Mouse (Mus musculus): Measurements from ENCODE around the gene Fank1. TPM values are rescaled to one million over a fixed set of nuclear protein-coding genes. Genes with fewer than 3 reads are reported as not detected.

Gene Fank1
- polyA plus RNA-seq, 1 experiment from 2014 or later, result 1.1 TPM

GRCm38 (mm10) chr7:133775796-133776625, 650 bp upstream of the Fank1 start:
- ATAC-seq (ENCODE audit: low FRiP score, low read depth), result peak; percentile 38
- Histone ChIP-seq H3K9ac (peak overlapping the region; percentile 75), H3K27ac (no peak overlapping the region), H3K4me1 (peaks cover 7% of the 10 kb centered on the region), H3K4me2 (replicated peaks) (peak overlapping the region; percentile 84), H3K27me3 (replicated peaks) (no peaks in the 10 kb centered on the region), H3K9me3 (no peaks in the 10 kb centered on the region), H3K4me3 (peak overlapping the region; percentile 81), H3K36me3 (no peaks in the 10 kb centered on the region)
- WGBS, result 2% methylated on average over 38 of the region's 38 CpGs

DNA sequence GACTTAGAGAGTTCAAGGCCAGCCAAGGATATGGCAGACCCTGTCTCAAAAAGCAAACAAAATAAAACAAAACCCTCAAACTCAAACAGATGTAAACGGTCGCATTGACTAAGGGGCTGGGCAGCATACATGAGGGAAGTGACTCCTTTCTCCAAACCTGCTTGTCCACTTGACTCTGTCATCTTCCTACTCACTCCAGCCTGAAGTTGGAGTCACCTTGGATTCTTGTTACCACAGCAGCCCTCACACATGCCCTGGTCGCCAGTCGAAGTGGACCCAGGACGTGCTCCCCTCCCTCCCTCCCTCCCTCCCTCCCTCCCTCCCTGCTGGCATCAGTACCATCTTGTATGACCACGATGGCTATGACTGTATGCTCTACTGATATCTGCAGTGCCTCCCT, 4.9 kb downstream of the Fank1 start:
- no peaks in the 10 kb centered on the region for H3K27me3 ChIP-seq (replicated peaks)
- no peak overlapping the region for H3K9ac ChIP-seq
- H3K27ac ChIP-seq, result no peak overlapping the region
- no peaks in the 10 kb centered on the region for H3K9me3 ChIP-seq
- H3K4me3 ChIP-seq, result no peak overlapping the region
- no peak for ATAC-seq (ENCODE audit: low FRiP score, low read depth)
- H3K4me2 ChIP-seq (replicated peaks), result no peak overlapping the region
- 75% methylated on average over 6 of the region's 6 CpGs for WGBS
- no peaks in the 10 kb centered on the region for H3K4me1 ChIP-seq
- H3K36me3 ChIP-seq, result no peaks in the 10 kb centered on the region

DNA sequence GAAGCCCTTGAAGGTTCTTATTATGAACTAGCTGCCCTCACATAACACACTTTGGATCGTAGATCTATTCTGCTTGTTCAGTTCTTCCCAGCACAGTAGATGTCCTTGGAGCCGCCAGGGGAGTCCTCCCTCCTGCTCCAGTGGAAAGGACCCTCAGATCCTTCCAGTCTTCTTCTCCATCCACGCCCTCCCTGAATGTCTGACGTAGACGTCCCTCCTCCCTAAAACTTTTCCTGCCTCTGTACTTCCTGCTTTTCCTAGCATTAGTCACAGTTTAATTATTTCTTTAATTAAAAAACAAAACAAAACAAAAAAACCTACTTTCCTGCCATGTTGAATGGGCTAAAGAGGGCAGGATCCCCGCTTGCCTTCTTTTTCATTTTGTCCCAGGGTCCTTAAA, 5.3 kb downstream of the Fank1 start:
- no peaks in the 10 kb centered on the region for H3K9me3 ChIP-seq
- H3K36me3 ChIP-seq, result no peaks in the 10 kb centered on the region
- H3K9ac ChIP-seq, result no peak overlapping the region
- H3K4me3 ChIP-seq, result no peak overlapping the region
- no peak for ATAC-seq (ENCODE audit: low FRiP score, low read depth)
- no peaks in the 10 kb centered on the region for H3K4me1 ChIP-seq
- H3K27ac ChIP-seq, result no peak overlapping the region
- no peak overlapping the region for H3K4me2 ChIP-seq (replicated peaks)
- H3K27me3 ChIP-seq (replicated peaks), result no peaks in the 10 kb centered on the region
- 72% methylated on average over 6 of the region's 6 CpGs for WGBS

DNA sequence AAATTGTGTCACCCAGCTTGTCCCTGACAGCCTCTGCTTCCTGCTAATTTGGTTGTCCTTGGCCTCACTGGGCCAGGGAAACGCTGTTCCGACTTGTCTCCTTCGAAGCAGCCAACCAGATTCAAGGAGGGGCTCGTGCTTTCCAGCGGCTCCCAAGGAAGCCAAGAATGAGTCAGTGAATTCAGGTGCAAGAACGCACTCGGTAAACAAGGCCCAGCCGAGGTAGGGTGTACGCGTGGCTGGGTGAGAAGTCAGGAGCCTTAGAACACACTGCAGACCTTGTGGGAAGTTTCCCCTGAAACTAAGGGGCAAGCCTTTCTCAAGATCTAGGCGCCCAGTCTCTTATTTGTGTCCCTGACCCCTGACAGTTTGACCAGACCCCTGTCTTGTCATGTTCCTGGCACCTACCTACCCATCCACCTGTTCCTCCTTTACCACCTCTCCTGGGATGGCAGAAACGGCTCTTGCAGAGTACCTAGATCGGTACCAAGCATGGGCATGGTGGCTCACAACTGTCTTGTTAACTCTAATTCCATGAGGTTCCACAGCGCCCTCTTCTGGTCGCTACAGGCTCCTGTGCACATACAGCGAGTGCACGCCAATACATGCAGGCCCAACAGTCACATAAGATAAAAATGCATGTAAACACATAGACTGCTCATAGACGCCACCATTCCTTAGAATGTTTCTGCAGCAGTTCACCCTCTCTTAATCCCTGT, 6.2 kb downstream of the Fank1 start, which contains the start of gene Dhx32:
Gene Dhx32, minus strand, starts transcription at position 10 of the 719 bp plus-strand sequence.
- no peak for ATAC-seq (ENCODE audit: low FRiP score, low read depth)
- no peak within 1 kb of the TSS for H3K4me2 ChIP-seq (replicated peaks)
- whole genome bisulfite sequencing, result 19% methylated on average over 18 of the region's 18 CpGs
- no peak within 1 kb of the TSS for H3K9ac ChIP-seq
- no peaks in the 10 kb centered on the region for H3K9me3 ChIP-seq
- no peaks in the 10 kb centered on the region for H3K27me3 ChIP-seq (replicated peaks)
- no peak within 1 kb of the TSS for H3K27ac ChIP-seq
- H3K4me3 ChIP-seq, result no peak within 1 kb of the TSS
- no peaks in the 10 kb centered on the region for H3K36me3 ChIP-seq
- H3K4me1 ChIP-seq, result no peaks in the 10 kb centered on the region

- no peaks in the 10 kb centered on the region for H3K36me3 ChIP-seq
- H3K27me3 ChIP-seq (replicated peaks), result no peaks in the 10 kb centered on the region
- ATAC-seq (ENCODE audit: low FRiP score, low read depth), result no peak
- no peaks in the 10 kb centered on the region for H3K4me1 ChIP-seq
- H3K9me3 ChIP-seq, result no peaks in the 10 kb centered on the region
- H3K9ac ChIP-seq, result no peak overlapping the region
- no peak overlapping the region for H3K27ac ChIP-seq
- 87% methylated on average over 6 of the region's 6 CpGs for WGBS
- no peak overlapping the region for H3K4me2 ChIP-seq (replicated peaks)
- no peak overlapping the region for H3K4me3 ChIP-seq
Observed at GRCm38 (mm10) chr7:133787571-133787970, 10.9 kb downstream of the Fank1 start.

DNA sequence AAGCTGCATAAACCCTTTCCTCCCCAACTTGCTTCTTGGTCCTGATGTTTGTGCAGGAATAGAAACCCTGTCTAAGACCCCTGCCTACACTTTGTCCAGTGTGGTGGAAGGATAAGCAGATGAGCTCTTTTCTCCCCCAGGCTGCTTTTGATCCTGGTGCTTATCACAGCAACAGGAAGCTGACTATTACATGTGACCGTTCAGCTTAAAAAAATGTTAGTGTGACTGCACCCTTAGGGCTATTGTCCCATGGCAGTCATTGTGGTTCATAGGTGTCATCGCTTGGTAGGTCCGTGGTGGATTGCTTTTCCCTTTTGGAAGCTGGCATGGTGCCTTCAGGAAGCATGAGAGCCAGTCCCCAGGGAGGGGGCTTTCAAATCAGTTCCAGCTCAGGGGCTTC, 11.5 kb downstream of the Fank1 start:
- no peak for ATAC-seq (ENCODE audit: low FRiP score, low read depth)
- Histone ChIP-seq H3K36me3 (no peaks in the 10 kb centered on the region), H3K4me2 (replicated peaks) (no peak overlapping the region), H3K4me3 (no peak overlapping the region), H3K4me1 (no peaks in the 10 kb centered on the region), H3K9ac (no peak overlapping the region), H3K9me3 (no peaks in the 10 kb centered on the region), H3K27me3 (replicated peaks) (no peaks in the 10 kb centered on the region), H3K27ac (no peak overlapping the region)
- 87% methylated on average over 3 of the region's 3 CpGs for WGBS

- Histone ChIP-seq H3K36me3 (no peaks in the 10 kb centered on the region), H3K9me3 (no peaks in the 10 kb centered on the region), H3K9ac (no peak overlapping the region), H3K4me2 (replicated peaks) (no peak overlapping the region), H3K4me1 (no peaks in the 10 kb centered on the region), H3K4me3 (no peak overlapping the region), H3K27me3 (replicated peaks) (no peaks in the 10 kb centered on the region), H3K27ac (no peak overlapping the region)
- WGBS, result 91% methylated on average over 4 of the region's 4 CpGs
- ATAC-seq (ENCODE audit: low FRiP score, low read depth), result no peak
Observed at GRCm38 (mm10) chr7:133790171-133790570, 13.5 kb downstream of the Fank1 start.

DNA sequence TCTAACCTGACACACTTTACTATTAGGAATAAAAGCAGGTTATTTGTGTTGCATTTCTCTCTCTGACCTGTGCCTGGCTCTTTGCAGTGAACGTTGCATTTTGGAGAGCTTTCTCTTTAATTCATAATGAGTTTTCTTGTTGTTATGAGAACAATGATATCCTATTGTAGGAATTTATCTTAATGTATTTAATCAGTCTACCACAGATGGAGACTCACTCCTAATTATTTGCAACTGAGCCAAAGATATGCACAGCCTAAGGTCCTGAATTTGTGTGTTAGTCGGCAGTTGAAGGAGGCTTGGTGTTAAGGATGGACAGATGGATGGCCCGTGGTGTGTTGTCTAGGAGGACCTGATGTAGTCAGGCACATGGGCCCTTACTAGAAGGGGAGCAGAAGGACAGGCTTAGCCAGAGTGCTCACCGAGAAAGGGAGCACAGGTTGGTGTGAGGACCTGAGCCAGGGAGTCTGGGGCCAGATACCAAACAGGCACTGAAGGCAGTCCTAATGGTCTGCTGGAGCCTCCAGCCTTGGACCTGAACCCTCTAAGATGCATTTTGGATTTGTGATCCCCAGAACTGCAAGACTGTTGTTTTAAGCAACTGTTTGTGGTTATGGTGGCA, 14.1 kb downstream of the Fank1 start:
- H3K9me3 ChIP-seq, result no peaks in the 10 kb centered on the region
- 88% methylated on average over 4 of the region's 4 CpGs for WGBS
- no peaks in the 10 kb centered on the region for H3K36me3 ChIP-seq
- no peaks in the 10 kb centered on the region for H3K27me3 ChIP-seq (replicated peaks)
- no peak overlapping the region for H3K4me3 ChIP-seq
- no peak overlapping the region for H3K4me2 ChIP-seq (replicated peaks)
- no peaks in the 10 kb centered on the region for H3K4me1 ChIP-seq
- no peak overlapping the region for H3K9ac ChIP-seq
- ATAC-seq (ENCODE audit: low FRiP score, low read depth), result no peak
- H3K27ac ChIP-seq, result no peak overlapping the region

DNA sequence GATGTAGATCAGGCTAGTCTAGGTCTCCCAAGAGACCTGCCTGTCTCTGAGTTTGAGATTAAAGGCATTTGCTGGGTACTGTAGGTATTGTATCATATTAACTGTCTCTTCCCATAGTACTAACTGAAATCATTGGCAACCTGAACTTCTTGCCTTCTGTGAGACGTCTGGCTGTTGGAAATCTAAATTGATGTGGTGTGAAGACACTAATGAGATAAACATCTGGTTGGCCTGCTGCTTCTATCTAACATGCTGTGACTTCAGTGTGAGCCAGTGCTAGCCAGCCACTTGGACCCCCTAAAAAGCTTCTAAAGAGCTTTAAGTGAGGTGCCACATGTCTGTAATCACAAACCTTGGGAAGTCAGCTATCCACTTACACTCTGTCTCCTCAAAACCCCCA, 16.1 kb downstream of the Fank1 start:
- no peak overlapping the region for H3K4me2 ChIP-seq (replicated peaks)
- H3K36me3 ChIP-seq, result no peaks in the 10 kb centered on the region
- H3K4me1 ChIP-seq, result no peaks in the 10 kb centered on the region
- H3K9me3 ChIP-seq, result no peaks in the 10 kb centered on the region
- 38% methylated on average over 1 of the region's 1 CpGs for WGBS
- no peak overlapping the region for H3K4me3 ChIP-seq
- H3K9ac ChIP-seq, result no peak overlapping the region
- no peak for ATAC-seq (ENCODE audit: low FRiP score, low read depth)
- no peaks in the 10 kb centered on the region for H3K27me3 ChIP-seq (replicated peaks)
- H3K27ac ChIP-seq, result no peak overlapping the region

DNA sequence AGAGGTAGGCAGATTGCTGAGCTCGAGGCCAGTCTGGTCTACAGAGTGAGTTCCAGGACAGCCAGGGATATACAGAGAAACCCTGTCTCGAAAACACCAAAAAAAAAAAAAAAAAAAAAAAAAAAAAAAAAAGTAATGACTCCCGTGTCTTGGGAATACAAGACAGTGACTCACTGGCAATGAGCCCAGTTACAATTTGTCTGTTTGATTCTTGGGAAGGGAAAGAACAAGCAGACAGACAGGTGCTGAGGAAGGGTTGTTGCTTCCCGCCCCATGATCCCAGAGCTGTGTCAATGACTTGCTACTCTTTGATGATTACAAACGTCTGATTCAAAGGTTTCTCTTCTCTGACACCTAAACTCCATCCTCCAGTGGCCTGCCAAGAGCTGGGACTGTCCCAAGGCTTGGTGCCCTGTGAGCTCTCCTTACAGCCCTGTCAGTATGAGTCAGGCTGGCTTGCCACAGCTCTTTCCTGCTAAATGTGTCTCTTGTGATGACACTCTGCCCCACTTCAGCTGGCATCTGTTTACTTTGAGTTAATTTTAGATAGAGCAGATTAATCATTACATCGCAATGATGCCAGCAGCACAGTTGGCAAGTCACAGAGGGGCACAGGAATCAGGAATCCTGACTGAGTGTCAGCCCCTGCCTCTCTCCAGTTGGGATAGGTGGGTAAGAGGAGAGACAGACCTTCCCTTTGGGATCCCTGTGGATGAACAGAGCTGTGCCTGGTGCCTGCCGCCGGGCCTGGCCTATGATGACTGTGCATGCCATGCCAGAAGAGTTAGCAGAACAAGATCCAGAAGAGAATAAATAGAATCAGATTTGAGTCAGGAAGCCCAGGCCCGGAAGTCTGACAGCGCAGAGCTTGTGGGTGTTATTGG, 16.8 kb downstream of the Fank1 start:
- H3K4me2 ChIP-seq (replicated peaks), result no peak overlapping the region
- H3K4me1 ChIP-seq, result no peaks in the 10 kb centered on the region
- H3K4me3 ChIP-seq, result no peak overlapping the region
- WGBS, result 74% methylated on average over 10 of the region's 10 CpGs
- H3K27me3 ChIP-seq (replicated peaks), result no peaks in the 10 kb centered on the region
- no peaks in the 10 kb centered on the region for H3K36me3 ChIP-seq
- H3K9me3 ChIP-seq, result no peaks in the 10 kb centered on the region
- H3K9ac ChIP-seq, result no peak overlapping the region
- ATAC-seq (ENCODE audit: low FRiP score, low read depth), result no peak
- no peak overlapping the region for H3K27ac ChIP-seq

- H3K9ac ChIP-seq, result no peak overlapping the region
- no peaks in the 10 kb centered on the region for H3K9me3 ChIP-seq
- H3K4me1 ChIP-seq, result no peaks in the 10 kb centered on the region
- no peak for ATAC-seq (ENCODE audit: low FRiP score, low read depth)
- no peak overlapping the region for H3K27ac ChIP-seq
- no peaks in the 10 kb centered on the region for H3K27me3 ChIP-seq (replicated peaks)
- WGBS, result 83% methylated on average over 2 of the region's 2 CpGs
- H3K36me3 ChIP-seq, result no peaks in the 10 kb centered on the region
- H3K4me2 ChIP-seq (replicated peaks), result no peak overlapping the region
- no peak overlapping the region for H3K4me3 ChIP-seq
Observed at GRCm38 (mm10) chr7:133794720-133795119, 18.1 kb downstream of the Fank1 start.

DNA sequence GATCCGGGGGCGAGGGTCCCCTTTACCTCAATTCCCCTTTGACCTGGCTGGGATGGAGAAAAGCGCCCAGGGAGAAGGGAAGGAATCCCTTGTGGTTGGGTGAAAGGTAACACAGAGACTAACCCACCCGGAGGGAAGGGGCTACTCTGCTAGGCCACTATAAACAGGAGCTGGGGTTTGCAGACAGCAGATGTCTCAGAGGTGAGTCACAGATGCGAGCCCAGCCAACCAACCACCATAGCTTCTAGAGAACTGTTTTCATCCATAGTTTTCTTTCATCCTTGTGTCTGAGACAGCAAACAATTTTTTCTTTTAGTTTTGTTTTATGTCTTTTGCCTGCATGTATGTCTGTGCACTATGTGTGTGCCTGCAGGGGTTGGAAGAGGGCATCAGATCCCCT, 23.3 kb downstream of the Fank1 start:
- no peak for ATAC-seq (ENCODE audit: low FRiP score, low read depth)

More for the DNA sequence above, 23.3 kb downstream of the Fank1 start:
- Histone ChIP-seq H3K4me1 (0 out of 2 replicates have a peak, but pooled peaks cover 5% of the 10 kb centered on the region), H3K36me3 (no peaks in the 10 kb centered on the region), H3K9ac (no peak overlapping the region), H3K4me3 (no peak overlapping the region), H3K27me3 (replicated peaks) (no peaks in the 10 kb centered on the region), H3K27ac (no peak overlapping the region), H3K4me2 (replicated peaks) (no peak overlapping the region), H3K9me3 (no peaks in the 10 kb centered on the region)
- WGBS, result 69% methylated on average over 5 of the region's 5 CpGs
